Mouse (Mus musculus): ENCODE data around the gene Def8.

DNA sequence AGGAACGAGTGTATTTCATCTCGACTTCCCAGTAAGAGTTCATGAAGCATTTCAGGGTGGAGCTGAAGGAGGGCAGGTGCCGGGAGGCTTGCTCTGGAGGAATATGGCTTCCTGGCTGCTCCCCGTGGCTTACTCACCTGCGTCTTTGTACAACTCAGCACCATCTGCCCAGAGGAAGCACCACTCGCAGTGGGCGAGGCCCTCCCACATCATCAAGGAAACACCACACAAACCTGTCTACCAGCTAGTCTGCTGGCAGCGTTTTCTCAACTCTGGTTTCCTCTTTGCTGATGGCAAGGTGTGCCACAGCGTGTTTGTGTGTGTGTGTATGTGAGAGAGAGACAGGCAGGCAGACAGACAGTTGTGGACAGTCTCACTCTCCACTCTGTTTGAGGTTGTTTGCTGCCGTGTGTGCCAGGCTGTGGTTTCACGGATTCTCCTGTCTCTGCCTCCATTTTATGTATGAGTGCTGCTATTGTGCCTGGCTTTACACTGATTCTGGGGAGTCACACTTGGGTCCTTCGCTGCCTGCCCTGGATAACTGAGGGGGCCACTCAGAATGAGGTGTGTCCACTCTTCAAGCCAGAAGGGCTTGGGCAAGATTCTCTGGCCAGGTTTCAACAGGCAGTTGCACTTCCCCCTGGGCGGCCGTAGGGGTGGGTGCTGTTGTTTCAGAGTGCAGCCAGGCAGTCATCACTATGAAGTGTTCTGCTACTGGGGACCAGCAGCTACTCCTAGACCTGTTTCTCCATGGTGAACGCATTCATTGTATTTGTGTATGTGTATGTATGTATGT, 68.2 kb downstream of the Def8 start:
- no peak for TF ChIP-seq CTCF (IDR thresholded peaks at IDR 0.05; ENCODE audit: borderline replicate concordance, extremely low read depth, insufficient read depth, insufficient read length)
- TF ChIP-seq POLR2A (IDR thresholded peaks at IDR 0.05; ENCODE audit: borderline replicate concordance, extremely low read depth, insufficient read depth, insufficient read length, poor library complexity, severe bottlenecking): no peak
